Mouse (Mus musculus): ENCODE results near the gene Gli3. TPM values are rescaled to one million over a fixed set of nuclear protein-coding genes. Genes with fewer than 3 reads are reported as not detected.

Gli3 gene
- polyA plus RNA-seq, 1 experiment from 2014 or later, result 26.8 TPM

GRCm38 (mm10) chr13:15677106-15677760, 214.2 kb downstream of the Gli3 start:
- 74% methylated on average over 4 of the region's 4 CpGs for WGBS
- Histone ChIP-seq H3K9me3 (replicated peaks) (no peaks in the 10 kb centered on the region), H3K36me3 (ENCODE audit: poor library complexity, severe bottlenecking) (peaks cover 3% of the 10 kb centered on the region; the same call in 1 of the 2 replicates), H3K4me2 (no peak overlapping the region), H3K27me3 (no peaks in the 10 kb centered on the region), H3K27ac (no peak overlapping the region; the same call in 1 of the 2 replicates), H3K4me3 (no peak overlapping the region), H3K4me1 (peaks cover 15% of the 10 kb centered on the region), H3K9ac (no peak overlapping the region)
- peak; percentile 90 for ATAC-seq

DNA sequence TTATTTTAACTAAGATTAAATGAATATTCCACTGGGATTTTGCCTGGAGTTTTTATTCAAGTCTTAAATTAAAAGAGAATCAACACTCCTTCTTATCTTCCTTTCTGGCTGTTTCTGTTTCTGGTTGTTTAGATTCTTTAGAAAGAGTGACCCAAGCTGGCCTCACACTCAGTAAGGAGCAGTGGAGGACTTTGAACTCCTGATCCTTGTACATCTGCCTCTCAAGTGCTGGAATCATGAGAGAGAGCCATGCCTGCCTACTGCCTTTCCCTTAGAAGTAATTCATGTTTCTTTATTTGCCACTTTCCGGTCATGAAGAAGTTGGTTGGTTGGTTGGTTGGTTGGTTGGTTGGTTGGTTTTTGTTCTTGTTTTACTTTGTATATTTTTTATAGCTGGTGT, 218.5 kb downstream of the Gli3 start:
- no peak overlapping the region for H3K27ac ChIP-seq
- peaks cover 12% of the 10 kb centered on the region for H3K4me1 ChIP-seq
- H3K9me3 ChIP-seq (replicated peaks), result no peaks in the 10 kb centered on the region
- H3K9ac ChIP-seq, result no peak overlapping the region
- 89% methylated on average over 1 of the region's 1 CpGs for WGBS
- H3K4me3 ChIP-seq, result no peak overlapping the region
- ATAC-seq, result no peak
- H3K27me3 ChIP-seq, result no peaks in the 10 kb centered on the region
- peaks cover 3% of the 10 kb centered on the region; the same call in 1 of the 2 replicates for H3K36me3 ChIP-seq (ENCODE audit: poor library complexity, severe bottlenecking)
- H3K4me2 ChIP-seq, result no peak overlapping the region

GRCm38 (mm10) chr13:15683006-15683405, 220.0 kb downstream of the Gli3 start:
- Histone ChIP-seq H3K9ac (no peak overlapping the region), H3K27ac (no peak overlapping the region), H3K4me1 (0 out of 2 replicates have a peak, but pooled peaks cover under 1% of the 10 kb centered on the region), H3K9me3 (replicated peaks) (no peaks in the 10 kb centered on the region), H3K27me3 (no peaks in the 10 kb centered on the region), H3K4me3 (no peak overlapping the region), H3K4me2 (no peak overlapping the region), H3K36me3 (ENCODE audit: poor library complexity, severe bottlenecking) (peaks cover 3% of the 10 kb centered on the region; the same call in 1 of the 2 replicates)
- no peak for ATAC-seq
- 65% methylated on average over 1 of the region's 1 CpGs for WGBS

- no peaks in the 10 kb centered on the region for H3K27me3 ChIP-seq
- H3K9me3 ChIP-seq (replicated peaks), result no peaks in the 10 kb centered on the region
These were observed 225.2 kb downstream of the Gli3 start for GRCm38 (mm10) chr13:15688074-15688825.

DNA sequence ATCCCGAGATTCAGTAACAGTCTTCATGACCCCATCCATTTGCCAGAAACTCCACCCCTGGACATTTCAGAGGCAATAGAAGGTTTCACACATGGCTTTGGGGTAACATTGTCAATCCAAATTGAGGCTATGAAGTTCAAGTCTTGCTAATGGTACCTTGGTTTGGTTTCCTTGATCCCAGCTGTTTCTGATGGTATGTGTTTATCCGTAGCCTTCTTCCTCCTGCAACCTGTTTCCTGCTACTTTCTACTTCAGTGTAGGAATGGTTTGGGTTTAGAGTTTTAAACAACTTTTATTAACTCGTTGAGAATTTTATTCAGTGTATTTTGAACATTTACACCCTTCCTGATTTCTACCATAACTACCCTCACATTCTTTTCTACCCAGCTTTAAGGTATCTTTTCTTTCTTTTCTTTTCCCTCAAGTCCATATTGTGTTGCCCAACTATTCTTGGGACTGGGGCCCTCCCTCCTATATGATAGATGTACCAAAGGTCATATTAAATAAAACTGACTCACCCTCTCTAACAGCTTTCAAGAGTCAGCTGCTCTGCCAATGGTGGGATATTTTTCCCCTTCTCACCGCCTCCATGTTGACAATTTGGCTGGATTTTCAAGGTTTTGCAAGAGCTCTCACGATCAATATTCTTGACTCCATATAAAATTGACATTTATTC, 225.9 kb downstream of the Gli3 start:
- Histone ChIP-seq H3K4me3 (no peak overlapping the region), H3K9ac (no peak overlapping the region), H3K27ac (no peak overlapping the region), H3K4me1 (peaks cover 7% of the 10 kb centered on the region), H3K36me3 (ENCODE audit: poor library complexity, severe bottlenecking) (no peaks in the 10 kb centered on the region), H3K4me2 (no peak overlapping the region), H3K27me3 (no peaks in the 10 kb centered on the region), H3K9me3 (replicated peaks) (no peaks in the 10 kb centered on the region)
- ATAC-seq, result no peak
- WGBS, result 93% methylated on average over 5 of the region's 5 CpGs

More at GRCm38 (mm10) chr13:15688074-15688825, 225.2 kb downstream of the Gli3 start:
- peaks cover 7% of the 10 kb centered on the region for H3K4me1 ChIP-seq
- no peak overlapping the region for H3K4me3 ChIP-seq
- peak overlapping the region; percentile 32; the same call in 1 of the 2 replicates for H3K27ac ChIP-seq
- no peak for ATAC-seq
- H3K36me3 ChIP-seq (ENCODE audit: poor library complexity, severe bottlenecking), result no peaks in the 10 kb centered on the region
- H3K4me2 ChIP-seq, result no peak overlapping the region
- H3K9ac ChIP-seq, result no peak overlapping the region
- 69% methylated on average over 6 of the region's 6 CpGs for WGBS

- Histone ChIP-seq H3K9ac (no peak overlapping the region), H3K4me2 (no peak overlapping the region), H3K9me3 (replicated peaks) (no peaks in the 10 kb centered on the region), H3K27ac (no peak overlapping the region), H3K27me3 (no peaks in the 10 kb centered on the region), H3K36me3 (ENCODE audit: poor library complexity, severe bottlenecking) (no peaks in the 10 kb centered on the region), H3K4me1 (peaks cover 7% of the 10 kb centered on the region), H3K4me3 (no peak overlapping the region)
- WGBS, result 44% methylated on average over 5 of the region's 5 CpGs
- peak; percentile 43; the same call in 1 of the 2 replicates for ATAC-seq
These were observed 228.9 kb downstream of the Gli3 start for GRCm38 (mm10) chr13:15691751-15692464.

DNA sequence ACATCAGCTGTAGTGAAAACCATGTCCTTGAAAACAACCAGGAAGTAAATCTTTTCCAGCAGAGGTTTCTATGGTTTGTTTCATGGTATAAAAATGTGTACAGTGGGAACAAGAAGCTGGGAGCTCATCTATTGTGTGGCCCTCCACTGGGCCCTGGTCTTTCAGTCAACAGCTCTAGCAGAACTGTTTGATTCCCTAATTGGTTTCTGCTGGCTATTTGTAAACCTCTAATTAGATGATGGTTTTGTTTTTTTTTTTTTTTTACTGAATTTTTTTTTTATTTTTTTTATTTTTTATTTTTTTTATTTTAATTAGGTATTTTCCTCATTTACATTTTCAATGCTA, 229.4 kb downstream of the Gli3 start:
- Histone ChIP-seq H3K27ac (no peak overlapping the region), H3K36me3 (ENCODE audit: poor library complexity, severe bottlenecking) (no peaks in the 10 kb centered on the region), H3K9me3 (replicated peaks) (no peaks in the 10 kb centered on the region), H3K27me3 (no peaks in the 10 kb centered on the region), H3K4me3 (no peak overlapping the region), H3K4me2 (no peak overlapping the region), H3K4me1 (peaks cover 7% of the 10 kb centered on the region), H3K9ac (no peak overlapping the region)
- peak; percentile 43; the same call in 1 of the 2 replicates for ATAC-seq

GRCm38 (mm10) chr13:15698284-15698683, 235.2 kb downstream of the Gli3 start:
- H3K4me3 ChIP-seq, result no peak overlapping the region
- WGBS, result 90% methylated on average over 4 of the region's 4 CpGs
- H3K27me3 ChIP-seq, result no peaks in the 10 kb centered on the region
- no peak overlapping the region for H3K4me2 ChIP-seq
- H3K27ac ChIP-seq, result no peak overlapping the region
- no peak for ATAC-seq
- H3K4me1 ChIP-seq, result no peaks in the 10 kb centered on the region
- no peak overlapping the region for H3K9ac ChIP-seq
- H3K9me3 ChIP-seq (replicated peaks), result no peaks in the 10 kb centered on the region
- no peaks in the 10 kb centered on the region for H3K36me3 ChIP-seq (ENCODE audit: poor library complexity, severe bottlenecking)

DNA sequence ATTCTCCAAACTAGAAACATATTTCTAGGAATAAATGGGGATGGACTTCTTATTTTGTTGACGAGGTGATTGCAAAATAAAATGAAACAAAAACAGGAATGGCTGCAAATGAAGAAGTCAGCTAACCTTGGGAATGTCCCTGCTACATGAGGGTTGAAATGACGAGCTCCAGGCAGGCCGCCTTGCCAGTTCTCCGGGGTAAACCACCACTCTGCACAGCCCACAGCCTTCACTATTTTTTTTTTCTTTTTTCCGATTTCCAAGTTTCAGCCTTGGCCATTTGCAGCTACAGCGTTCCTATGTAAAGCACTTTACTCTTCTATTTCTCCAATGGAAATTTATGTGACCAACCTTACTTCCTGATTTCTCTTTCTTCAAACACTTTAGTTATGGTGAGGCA, 236.1 kb downstream of the Gli3 start:
- 88% methylated on average over 6 of the region's 6 CpGs for WGBS
- no peak overlapping the region for H3K4me2 ChIP-seq
- no peak for ATAC-seq

GRCm38 (mm10) chr13:15704669-15705068, 241.6 kb downstream of the Gli3 start:
- ATAC-seq, result no peak
- H3K9ac ChIP-seq, result no peak overlapping the region
- H3K27ac ChIP-seq, result 0 out of 2 replicates have a peak overlapping the region, but pooled peaks have one; percentile 17

More for the DNA sequence above, 236.1 kb downstream of the Gli3 start:
- Histone ChIP-seq H3K27me3 (no peaks in the 10 kb centered on the region), H3K4me3 (no peak overlapping the region), H3K4me1 (peaks cover 7% of the 10 kb centered on the region), H3K27ac (no peak overlapping the region), H3K36me3 (ENCODE audit: poor library complexity, severe bottlenecking) (no peaks in the 10 kb centered on the region), H3K9ac (no peak overlapping the region), H3K9me3 (replicated peaks) (no peaks in the 10 kb centered on the region)

DNA sequence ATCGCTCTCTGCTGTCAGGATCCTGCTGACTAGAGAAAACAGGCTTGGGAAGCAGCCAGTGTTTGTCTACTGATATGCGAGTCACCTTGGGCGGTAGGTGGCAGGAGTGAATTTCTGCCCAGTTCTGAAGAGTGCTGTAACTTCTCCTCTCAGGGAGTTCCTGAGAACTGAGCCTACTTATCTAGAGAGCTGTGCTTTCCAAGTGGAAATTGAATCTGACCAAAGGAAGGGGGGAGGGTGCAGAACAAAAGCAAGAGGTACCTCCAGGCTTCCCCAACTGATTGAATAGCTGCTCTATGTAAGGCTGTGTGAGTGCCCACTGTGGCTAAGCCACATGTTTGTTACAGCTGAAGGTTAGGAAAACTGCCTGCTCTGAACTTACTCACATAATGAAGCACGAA, 244.4 kb downstream of the Gli3 start:
- peak; percentile 89 for ATAC-seq
- Histone ChIP-seq H3K4me1 (peaks cover 70% of the 10 kb centered on the region), H3K4me3 (no peak overlapping the region), H3K4me2 (peak overlapping the region; percentile 0; the same call in 1 of the 2 replicates), H3K27ac (peak overlapping the region; percentile 55), H3K9ac (no peak overlapping the region), H3K9me3 (replicated peaks) (no peaks in the 10 kb centered on the region), H3K27me3 (no peaks in the 10 kb centered on the region), H3K36me3 (ENCODE audit: poor library complexity, severe bottlenecking) (no peaks in the 10 kb centered on the region)
- WGBS, result 3% methylated on average over 4 of the region's 4 CpGs

More at GRCm38 (mm10) chr13:15704669-15705068, 241.6 kb downstream of the Gli3 start:
- WGBS, result 30% methylated on average over 8 of the region's 8 CpGs
- no peak overlapping the region for H3K4me3 ChIP-seq
- no peaks in the 10 kb centered on the region for H3K9me3 ChIP-seq (replicated peaks)
- H3K36me3 ChIP-seq (ENCODE audit: poor library complexity, severe bottlenecking), result no peaks in the 10 kb centered on the region
- H3K4me1 ChIP-seq, result peaks cover 52% of the 10 kb centered on the region
- no peaks in the 10 kb centered on the region for H3K27me3 ChIP-seq
- H3K4me2 ChIP-seq, result no peak overlapping the region
